Mouse (Mus musculus) megakaryocyte, embryonic 14.5 days (primary cell): ENCODE results near the gene Cntnap1.

Experiments used
- FLI1 ChIP-seq: IDR thresholded peaks from 2 replicates; pipeline ENCODE4 v1.6.1; 2012; ENCODE audit warnings: low read length, inconsistent platforms, mixed read lengths
- GATA1 ChIP-seq: IDR thresholded peaks from 3 replicates; pipeline ENCODE4 v1.6.1; 2012; ENCODE audit warnings: mixed read lengths, low read length, inconsistent platforms, borderline replicate concordance

- TF ChIP-seq GATA1: no peak
- TF ChIP-seq FLI1: no peak
These were observed 14.5 kb upstream of the Cntnap1 start, which contains the start of gene Tubg2 for GRCm38 (mm10) chr11:101155728-101156371.
